Mouse (Mus musculus) erythroid progenitor cell, adult 5-6 weeks (primary cell): ENCODE measurements around the gene Glrx. TPM values are rescaled to one million over a fixed set of nuclear protein-coding genes. Genes with fewer than 3 reads are reported as not detected.
"Not testable (repeated sequence)": the region's sequence is repeated elsewhere in the genome, so short reads cannot be mapped to it uniquely, and the experiment has no call there.

ENCODE experiments used
- ATAC-seq: replicated peaks from 2 replicates; pipeline ENCODE4 v1.8.0; 2016; ENCODE audit warnings: moderate number of reproducible peaks, mild to moderate bottlenecking, moderate TSS enrichment, inconsistent platforms; ENCODE audit not compliant: poor library complexity, low FRiP score, severe bottlenecking
- total RNA-seq, 2 experiments: library from RNA; stranded (forward) in 1 of 2; stranded (reverse) in 1 of 2; fragments of 150-400 nt in 1 of 2; fragments of 186-747, 209-891 nt in 1 of 2; gene quantifications; 2 replicates each; pipeline versions ENCODE4 v1.2.3 to v1.2.4; 2015 to 2017; ENCODE audit warnings: low replicate concordance in 2 of 2

Gene Glrx
- total RNA-seq, 2 experiments from 2014 or later, result 34.6 to 62.9 TPM

- no peak for ATAC-seq
These were observed 7.0 kb upstream of the Glrx start for GRCm38 (mm10) chr13:75832697-75833096.

- ATAC-seq, result no peak
These were observed 6.2 kb upstream of the Glrx start for GRCm38 (mm10) chr13:75833499-75833898.

- no peak for ATAC-seq
These were observed 4.2 kb upstream of the Glrx start for GRCm38 (mm10) chr13:75835461-75835860.

- no peak for ATAC-seq
These were observed 1.2 kb upstream of the Glrx start for GRCm38 (mm10) chr13:75838506-75838905.

- no peak for ATAC-seq
These were observed 1.2 kb downstream of the Glrx start for GRCm38 (mm10) chr13:75840752-75841285.

GRCm38 (mm10) chr13:75841950-75842349 lies 2.3 kb downstream of the Glrx start:
- no peak for ATAC-seq

- no peak for ATAC-seq
These were observed 3.7 kb downstream of the Glrx start for GRCm38 (mm10) chr13:75843331-75843730.

GRCm38 (mm10) chr13:75843993-75844683 lies 4.5 kb downstream of the Glrx start:
- ATAC-seq, result peak; percentile 60

- ATAC-seq, result no peak
These were observed 5.3 kb downstream of the Glrx start for GRCm38 (mm10) chr13:75844833-75845518.

- ATAC-seq, result no peak
These were observed 6.0 kb downstream of the Glrx start for GRCm38 (mm10) chr13:75845519-75846166.

GRCm38 (mm10) chr13:75847027-75847426 lies 7.4 kb downstream of the Glrx start:
- no peak for ATAC-seq

GRCm38 (mm10) chr13:75852027-75852426 lies 12.4 kb downstream of the Glrx start:
- ATAC-seq, result no peak

- ATAC-seq, result no peak
These were observed 13.4 kb downstream of the Glrx start for GRCm38 (mm10) chr13:75853118-75853517.

- ATAC-seq, result no peak
These were observed 19.7 kb downstream of the Glrx start for GRCm38 (mm10) chr13:75859264-75859844.

GRCm38 (mm10) chr13:75865486-75866184 lies 26.0 kb downstream of the Glrx start:
- ATAC-seq, result peak; percentile 100

GRCm38 (mm10) chr13:75867876-75868275 lies 28.2 kb downstream of the Glrx start:
- ATAC-seq, result no peak

- ATAC-seq, result no peak
These were observed 35.1 kb downstream of the Glrx start for GRCm38 (mm10) chr13:75874608-75875376.

- ATAC-seq, result not testable (repeated sequence)
These were observed 36.5 kb downstream of the Glrx start for GRCm38 (mm10) chr13:75876188-75876587.

GRCm38 (mm10) chr13:75876592-75876991 lies 36.9 kb downstream of the Glrx start:
- ATAC-seq, result no peak
